Mouse (Mus musculus) bone marrow macrophage, adult 2 months (primary cell): Measurements from ENCODE around the gene Duox2. TPM values are rescaled to one million over a fixed set of nuclear protein-coding genes. Genes with fewer than 3 reads are reported as not detected.

Experiments
- H3K27ac ChIP-seq: 2 replicates; pipeline ENCODE4 v1.5.1; 2012; ENCODE audit warnings: low read depth, low read length; ENCODE audit not compliant: insufficient read depth
- H3K4me1 ChIP-seq: 2 replicates; pipeline ENCODE4 v1.6.1; 2012; ENCODE audit warnings: low read length; ENCODE audit not compliant: control insufficient read depth, insufficient read depth
- H3K4me3 ChIP-seq: 2 replicates; pipeline ENCODE4 v1.5.1; 2012; ENCODE audit warnings: mild to moderate bottlenecking, low read length, moderate library complexity; ENCODE audit not compliant: insufficient read depth
- CTCF ChIP-seq: IDR thresholded peaks from 2 replicates; pipeline ENCODE4 v1.5.1; 2012; ENCODE audit warnings: low read depth, mild to moderate bottlenecking, low read length, moderate library complexity
- POLR2A ChIP-seq: IDR thresholded peaks from 2 replicates; pipeline ENCODE4 v1.6.1; 2012; ENCODE audit warnings: mild to moderate bottlenecking, low read depth, low read length, borderline replicate concordance
- polyA plus RNA-seq: library from polyadenylated mRNA; stranded (reverse); fragments of >200 nt; gene quantifications from 2 replicates; pipeline ENCODE4 v1.2.4, GENCODE M21; 2012; ENCODE audit not compliant: missing spikeins, insufficient read depth, insufficient read length

The Duox2 gene
- polyA plus RNA-seq, 1 experiment: not detected

DNA sequence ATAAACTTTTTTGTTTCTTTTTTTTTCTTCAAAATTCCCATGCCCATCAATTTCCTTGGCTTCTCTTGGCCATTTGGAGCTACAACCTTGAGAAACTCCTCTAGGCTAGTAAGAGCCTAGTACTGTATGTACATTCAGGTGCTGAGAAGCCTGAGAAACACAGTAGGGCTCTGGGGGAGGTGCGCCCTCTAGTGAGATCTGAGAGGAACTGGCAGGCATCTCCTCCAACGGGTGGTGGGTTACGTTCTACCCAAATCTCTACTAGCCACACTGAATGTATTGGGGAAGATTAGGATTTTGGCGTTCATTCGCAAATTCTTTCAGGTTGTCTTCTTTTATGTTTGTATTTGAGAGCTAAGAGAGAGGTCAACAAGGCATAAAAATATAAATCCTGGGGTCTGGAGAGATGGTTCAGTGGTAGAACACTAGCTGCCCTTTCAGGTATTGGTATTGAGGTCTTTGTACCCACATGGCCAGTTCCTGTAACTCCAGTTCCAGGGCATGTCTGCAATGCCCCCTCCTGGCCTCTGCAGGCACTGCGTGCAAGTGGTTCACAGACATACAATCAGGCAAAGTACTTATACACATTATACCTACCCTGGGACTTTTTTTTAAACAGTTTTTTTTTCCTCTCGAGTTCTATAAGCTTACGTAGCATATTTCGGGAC is 4.5 kb upstream of the Duox2 start:
- no peak for TF ChIP-seq POLR2A
- peak; percentile 62 for TF ChIP-seq CTCF
- H3K27ac ChIP-seq: no peak overlapping the region
- peaks cover 18% of the 10 kb centered on the region for H3K4me1 ChIP-seq
- no peak overlapping the region for H3K4me3 ChIP-seq

DNA sequence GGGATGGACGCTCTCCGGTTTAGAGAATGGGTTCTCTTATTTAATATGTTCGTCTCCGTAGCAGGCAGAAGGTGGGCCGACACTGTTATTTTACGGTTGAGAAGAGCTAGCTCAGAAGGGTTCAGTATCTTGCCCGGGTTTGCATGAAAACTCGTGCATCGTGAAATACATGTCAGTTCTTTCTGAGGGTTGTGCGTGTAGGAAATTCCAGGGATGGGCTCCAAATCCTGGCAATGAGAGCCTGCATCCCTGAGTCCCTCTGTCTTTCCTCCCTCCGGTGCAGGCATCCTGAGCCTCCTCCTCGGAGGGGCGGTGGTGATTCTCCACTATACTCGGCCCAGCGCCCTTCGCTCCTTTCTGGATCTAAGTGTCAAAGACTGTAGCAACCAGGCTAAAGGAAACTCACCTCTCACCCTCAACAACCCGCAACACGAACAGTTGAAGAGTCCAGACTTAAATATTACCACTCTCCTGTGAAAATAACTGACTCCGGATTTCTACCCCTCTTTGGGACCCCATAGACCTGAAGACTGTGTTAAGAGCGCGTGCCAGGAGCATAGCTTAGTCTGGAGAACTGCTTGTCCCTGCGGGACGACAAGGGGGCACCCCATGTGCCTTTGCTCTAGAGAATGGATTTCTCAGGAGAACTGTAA is 3.8 kb upstream of the Duox2 start:
- H3K27ac ChIP-seq: no peak overlapping the region
- H3K4me1 ChIP-seq: peaks cover 18% of the 10 kb centered on the region
- H3K4me3 ChIP-seq: peak overlapping the region; percentile 43
- TF ChIP-seq CTCF (no peak), POLR2A (no peak)

DNA sequence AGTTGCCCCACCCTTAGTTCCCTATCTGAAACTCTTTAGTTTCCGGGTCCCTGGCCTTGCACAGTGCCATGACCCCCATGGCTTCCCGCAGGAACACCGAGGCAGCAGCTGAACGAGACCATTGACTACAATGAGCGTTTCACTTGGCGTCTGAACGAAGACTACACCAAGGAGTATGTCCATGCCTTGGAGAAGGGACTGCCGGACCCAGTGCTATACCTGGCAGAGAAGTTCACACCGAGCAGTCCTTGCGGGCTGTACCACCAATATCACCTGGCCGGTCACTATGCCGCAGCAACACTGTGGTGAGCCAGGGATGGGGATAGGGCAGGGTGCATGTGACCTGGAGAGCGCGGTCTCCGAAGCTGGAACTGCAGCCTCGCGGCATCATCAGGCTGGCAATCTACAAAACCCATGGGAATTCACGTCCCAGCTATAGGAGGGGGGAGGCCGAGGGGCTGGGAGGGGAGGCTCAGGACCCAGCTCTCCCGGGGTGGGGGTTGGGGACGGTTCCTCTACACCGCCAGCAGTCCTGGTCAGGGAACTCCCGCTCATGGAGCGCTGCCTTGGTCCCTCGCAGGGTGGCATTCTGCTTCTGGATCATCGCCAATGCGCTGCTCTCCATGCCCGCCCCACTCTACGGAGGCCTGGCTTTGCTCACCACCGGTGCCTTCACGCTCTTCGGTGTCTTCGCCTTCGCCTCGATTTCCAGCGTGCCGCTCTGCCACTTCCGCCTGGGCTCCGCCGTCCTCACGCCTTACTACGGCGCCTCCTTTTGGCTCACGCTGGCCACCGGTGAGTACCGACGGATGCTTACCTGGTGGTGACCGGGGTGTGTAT is 3.1 kb upstream of the Duox2 start:
- TF ChIP-seq CTCF: no peak
- TF ChIP-seq POLR2A: no peak
- Histone ChIP-seq H3K4me1 (peaks cover 18% of the 10 kb centered on the region), H3K27ac (no peak overlapping the region), H3K4me3 (peak overlapping the region; percentile 43)

DNA sequence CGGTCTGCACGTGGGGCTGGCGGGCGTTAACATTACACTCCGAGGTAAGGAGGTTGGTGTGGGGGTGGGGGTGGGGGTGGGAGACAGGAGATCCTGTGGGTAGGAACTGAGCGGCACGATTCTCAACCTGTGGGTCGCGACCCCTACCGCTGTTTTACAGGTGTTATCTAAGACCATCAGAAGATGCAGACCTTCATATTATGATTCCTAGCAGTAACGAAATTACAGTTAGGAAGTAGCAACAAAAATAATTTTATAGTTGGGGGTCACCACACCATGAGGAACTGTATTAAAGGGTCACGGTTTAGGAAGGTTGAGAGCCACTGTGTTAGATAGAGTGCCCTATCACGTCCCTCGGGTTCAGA is 2.4 kb upstream of the Duox2 start:
- H3K4me1 ChIP-seq: peaks cover 14% of the 10 kb centered on the region
- peak overlapping the region; percentile 38 for H3K4me3 ChIP-seq
- no peak overlapping the region for H3K27ac ChIP-seq
- no peak for TF ChIP-seq CTCF
- TF ChIP-seq POLR2A: no peak

DNA sequence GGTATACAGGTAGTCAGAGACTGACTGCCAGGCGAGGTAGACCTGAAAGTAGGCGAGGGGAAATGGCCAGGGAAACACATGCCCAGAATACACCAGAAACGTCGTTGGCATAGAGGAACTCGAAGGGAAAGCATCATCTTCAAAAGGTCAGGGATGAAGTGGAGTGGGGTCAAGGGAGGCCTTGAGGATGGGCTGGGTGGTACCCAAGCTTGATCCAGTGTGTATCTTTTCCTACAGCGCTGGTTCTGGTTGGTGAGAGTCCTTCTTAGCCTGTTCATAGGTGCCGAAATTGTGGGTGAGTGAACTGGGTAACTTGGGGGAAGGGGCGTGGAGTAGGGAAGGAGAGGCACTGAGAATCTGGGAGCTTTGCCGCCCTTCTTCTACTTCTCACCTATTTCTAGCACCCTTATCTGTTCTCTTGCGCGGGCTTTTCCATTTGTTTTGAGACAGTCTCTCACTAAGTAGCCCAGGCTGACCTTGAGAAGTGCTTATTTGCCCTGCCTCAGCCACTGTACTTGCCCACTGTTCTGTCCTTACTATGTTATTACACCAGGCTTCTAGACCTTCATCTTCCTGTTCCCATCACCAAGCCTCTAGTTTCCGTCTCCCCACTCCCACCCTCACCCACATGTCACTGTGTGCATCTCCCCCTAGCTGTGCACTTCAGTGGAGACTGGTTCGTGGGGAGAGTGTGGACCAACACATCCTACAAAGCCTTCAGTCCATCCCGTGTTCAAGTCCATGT is 1.8 kb upstream of the Duox2 start:
- no peak for TF ChIP-seq CTCF
- TF ChIP-seq POLR2A: no peak
- no peak overlapping the region for H3K27ac ChIP-seq
- no peak overlapping the region for H3K4me3 ChIP-seq
- peaks cover 8% of the 10 kb centered on the region for H3K4me1 ChIP-seq

DNA sequence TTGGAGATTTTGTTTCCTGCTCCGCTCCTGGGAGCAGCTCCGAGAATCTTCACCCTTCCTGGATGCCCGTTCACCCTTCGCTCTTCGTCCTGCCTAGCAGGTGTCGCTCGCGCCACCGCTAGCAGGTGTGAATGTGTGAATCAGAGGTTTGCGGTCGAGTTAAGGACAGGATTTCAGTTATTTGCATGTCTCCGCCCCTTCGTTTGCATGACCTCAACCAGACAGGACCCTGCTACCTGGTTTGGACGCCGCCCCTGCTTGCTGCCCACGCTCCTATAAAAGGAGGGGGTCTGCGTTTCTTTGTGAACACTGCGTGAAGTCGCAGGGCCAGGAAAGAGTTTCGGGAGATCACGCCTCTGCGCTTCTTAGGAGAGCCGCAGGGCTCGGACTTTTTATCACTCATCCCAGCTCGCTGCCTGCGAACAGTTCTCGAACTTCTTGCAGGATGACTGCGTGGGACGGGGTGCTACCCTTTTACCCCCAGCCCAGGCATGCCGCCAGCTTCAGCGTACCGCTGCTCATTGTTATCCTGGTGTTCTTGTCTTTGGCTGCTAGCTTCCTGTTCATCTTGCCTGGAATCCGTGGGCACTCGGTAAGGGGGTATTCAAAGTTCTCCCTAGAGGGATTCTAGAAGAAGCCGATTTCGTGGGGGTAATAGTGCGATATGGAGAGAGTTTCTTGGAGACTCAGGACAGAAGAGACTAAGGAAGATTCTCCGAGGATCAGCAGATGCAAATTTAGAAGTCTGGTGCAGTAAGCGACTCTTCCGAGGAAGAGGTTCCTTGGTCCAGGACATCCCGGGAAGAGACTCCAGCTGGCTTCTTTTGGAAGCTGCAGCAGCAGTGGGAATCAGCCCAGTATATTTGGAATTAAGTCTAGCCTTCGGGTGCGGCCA is 594 bp upstream of the Duox2 start, which contains the start of gene Duoxa2:
Duoxa2 (plus strand) TSS at position 305 of the 895 bp plus-strand sequence.
- TF ChIP-seq CTCF (no peak), POLR2A (no peak)
- Histone ChIP-seq H3K4me1 (peaks cover 6% of the 10 kb centered on the region), H3K27ac (no peak within 1 kb of the TSS), H3K4me3 (peak within 1 kb of the TSS; percentile 3; the same call in 1 of the 2 replicates)

DNA sequence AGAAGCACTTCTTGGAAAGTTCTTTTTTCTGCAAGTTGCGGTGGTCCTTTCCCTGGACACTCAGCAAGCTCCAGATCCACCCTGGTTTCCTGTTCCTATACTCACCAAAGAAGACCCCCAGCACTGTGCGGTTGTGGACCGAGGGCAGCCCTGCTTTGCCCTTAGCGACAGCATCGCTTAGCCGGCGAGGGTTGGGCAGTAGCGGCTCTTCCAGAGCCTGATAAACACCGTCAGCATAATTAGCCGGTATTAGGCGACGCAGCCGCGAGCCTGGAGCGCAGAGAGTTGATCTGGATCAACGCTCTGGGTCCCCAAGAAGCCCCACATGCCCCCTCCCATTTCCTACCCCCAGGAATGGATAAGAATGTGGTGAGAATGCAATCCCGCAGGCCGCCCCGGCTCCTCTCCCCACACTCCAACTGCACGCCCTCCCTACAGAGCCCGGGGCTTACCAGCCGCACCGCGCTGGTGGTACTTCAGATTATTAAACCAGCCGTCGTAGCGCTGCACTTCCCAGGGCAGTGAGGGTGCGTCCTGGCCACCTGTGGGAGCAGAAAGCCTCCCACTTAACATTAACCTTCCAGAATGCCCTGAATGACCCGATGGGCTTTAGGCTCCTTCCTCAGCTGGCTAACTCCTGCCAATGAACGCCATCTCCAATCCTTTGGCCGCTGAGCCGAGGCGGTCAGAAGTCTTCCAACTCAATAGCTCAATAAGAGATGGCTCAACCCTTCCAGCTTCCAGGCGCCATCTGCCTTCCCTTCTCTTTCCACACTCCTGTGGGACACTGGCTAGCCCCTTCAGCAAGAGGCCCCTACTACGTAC is 766 bp downstream of the Duox2 start:
- Histone ChIP-seq H3K4me1 (peaks cover 6% of the 10 kb centered on the region), H3K4me3 (no peak overlapping the region), H3K27ac (no peak overlapping the region)
- TF ChIP-seq POLR2A (no peak), CTCF (no peak)

DNA sequence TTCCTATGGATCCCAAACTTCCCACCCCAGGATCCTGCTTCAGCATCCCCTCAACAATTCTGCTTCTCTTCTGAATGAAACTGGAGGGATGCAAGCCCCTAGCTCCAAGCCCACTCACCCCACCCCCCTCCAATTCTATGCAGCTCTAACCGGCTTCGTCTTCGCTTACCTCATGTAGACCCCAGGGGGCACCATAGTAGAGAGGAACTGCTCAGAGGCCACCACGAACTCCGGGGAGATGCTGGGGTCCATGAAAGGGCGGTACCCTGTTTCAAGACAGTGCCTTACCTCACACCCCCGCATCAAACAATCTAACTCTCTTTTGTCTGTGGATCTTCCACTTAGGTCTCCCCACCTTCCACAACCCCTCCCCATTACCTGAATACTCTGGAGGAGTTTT is 3.3 kb downstream of the Duox2 start:
- no peak for TF ChIP-seq POLR2A
- TF ChIP-seq CTCF: no peak
- Histone ChIP-seq H3K27ac (no peak overlapping the region), H3K4me3 (no peak overlapping the region), H3K4me1 (no peaks in the 10 kb centered on the region)
